Mouse (Mus musculus): ENCODE measurements around the gene Uqcc2. TPM values are rescaled to one million over a fixed set of nuclear protein-coding genes. Genes with fewer than 3 reads are reported as not detected.

The Uqcc2 gene
- polyA plus RNA-seq, 1 experiment from 2014 or later: 372 TPM

DNA sequence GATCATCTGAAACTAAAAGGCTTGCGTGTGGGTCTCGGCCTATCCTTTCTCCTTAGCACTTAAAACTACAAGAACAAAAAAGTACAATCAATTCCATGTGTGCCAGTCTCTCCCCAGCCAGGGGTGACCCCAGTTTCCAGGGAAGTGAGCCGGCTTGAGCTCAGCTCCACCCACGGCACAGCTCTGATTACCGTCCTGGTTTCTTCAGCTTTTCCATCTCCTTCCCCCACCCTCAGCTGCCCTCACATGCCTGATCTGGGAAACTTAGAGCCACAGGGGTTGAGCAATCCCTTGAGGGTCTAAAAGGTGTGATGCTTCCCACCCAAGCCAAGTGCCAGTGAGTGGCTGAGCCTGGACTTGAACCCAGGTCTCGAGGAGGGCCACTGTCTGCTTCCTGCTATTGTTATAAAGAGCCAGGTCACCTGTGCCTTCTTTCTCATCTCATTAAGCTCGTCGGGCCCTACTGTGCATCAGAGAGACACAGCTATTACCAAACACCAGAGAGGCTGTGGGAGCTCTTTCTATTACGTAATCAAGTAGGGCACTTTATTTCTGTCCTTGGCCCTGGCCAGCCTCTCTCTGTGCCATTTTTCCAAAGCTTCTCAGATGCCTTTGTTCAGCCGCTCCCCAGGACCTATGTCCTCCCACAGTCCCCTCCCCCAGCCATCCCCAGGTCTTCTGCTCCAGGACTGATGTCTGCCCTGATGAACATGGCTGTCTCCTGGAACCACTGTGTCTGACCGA is 36.4 kb upstream of the Uqcc2 start:
- peaks cover under 1% of the 10 kb centered on the region; the same call in 1 of the 2 replicates for H3K4me1 ChIP-seq
- 78% methylated on average over 11 of the region's 11 CpGs for WGBS
- H3K4me3 ChIP-seq: no peak overlapping the region
- H3K4me2 ChIP-seq: no peak overlapping the region
- H3K9ac ChIP-seq: no peak overlapping the region
- H3K9me3 ChIP-seq: no peaks in the 10 kb centered on the region
- no peaks in the 10 kb centered on the region for H3K27me3 ChIP-seq (replicated peaks)
- no peak overlapping the region for H3K27ac ChIP-seq
- H3K36me3 ChIP-seq (replicated peaks): no peaks in the 10 kb centered on the region
- ATAC-seq (replicated peaks): no peak

DNA sequence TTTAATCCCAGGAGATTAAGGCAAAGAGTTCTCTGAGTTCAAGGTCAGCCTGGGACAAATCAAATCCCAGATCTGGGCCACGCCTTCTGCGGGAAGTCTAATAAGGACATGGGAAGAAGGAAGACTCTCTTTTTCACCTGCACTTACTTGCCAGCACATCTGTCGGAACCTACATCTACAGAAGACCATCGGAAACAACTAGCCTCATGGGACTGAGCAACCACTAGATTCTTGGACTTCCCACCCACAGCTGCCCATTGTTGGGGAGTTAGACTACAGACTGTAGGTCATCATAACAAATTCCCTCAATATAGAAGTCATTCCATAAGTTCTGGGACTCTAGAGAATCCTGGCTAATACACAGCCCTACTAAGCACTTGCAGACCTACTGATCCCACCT is 34.9 kb upstream of the Uqcc2 start:
- no peaks in the 10 kb centered on the region for H3K36me3 ChIP-seq (replicated peaks)
- no peak for ATAC-seq (replicated peaks)
- H3K27me3 ChIP-seq (replicated peaks): no peaks in the 10 kb centered on the region
- H3K9me3 ChIP-seq: no peaks in the 10 kb centered on the region
- H3K4me2 ChIP-seq: no peak overlapping the region
- H3K4me3 ChIP-seq: no peak overlapping the region
- WGBS: 96% methylated on average over 4 of the region's 4 CpGs
- H3K9ac ChIP-seq: no peak overlapping the region
- no peak overlapping the region for H3K27ac ChIP-seq
- H3K4me1 ChIP-seq: no peaks in the 10 kb centered on the region

DNA sequence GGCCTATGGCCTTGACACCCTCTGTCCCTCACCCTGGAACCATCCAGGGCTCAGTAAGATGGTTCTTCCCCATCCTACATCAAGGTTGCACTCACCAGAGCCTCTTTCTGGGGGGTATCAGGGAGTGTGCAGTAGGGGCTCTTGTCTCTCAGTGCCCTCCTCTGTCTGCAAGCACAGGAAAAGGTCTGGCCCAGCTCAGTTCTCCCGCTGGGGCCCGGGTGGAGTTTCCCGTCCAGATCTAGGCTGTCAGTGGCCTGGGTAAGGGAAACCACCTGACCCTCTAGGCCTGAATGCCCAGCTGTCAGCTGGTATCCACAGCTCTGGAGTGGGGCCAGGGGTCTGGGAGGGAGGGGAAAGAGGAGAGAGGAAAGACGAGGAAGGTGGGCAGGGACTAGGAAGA is 33.8 kb upstream of the Uqcc2 start, which contains the start of gene Ip6k3:
TSS of gene Ip6k3 (minus strand) at position 251 of the 400 bp plus-strand sequence.
- Histone ChIP-seq H3K4me1 (no peaks in the 10 kb centered on the region), H3K4me3 (no peak within 1 kb of the TSS), H3K36me3 (replicated peaks) (no peaks in the 10 kb centered on the region), H3K27ac (no peak within 1 kb of the TSS), H3K9me3 (no peaks in the 10 kb centered on the region), H3K9ac (no peak within 1 kb of the TSS), H3K27me3 (replicated peaks) (no peaks in the 10 kb centered on the region), H3K4me2 (no peak within 1 kb of the TSS)
- ATAC-seq (replicated peaks): no peak
- 57% methylated on average over 4 of the region's 4 CpGs for WGBS

DNA sequence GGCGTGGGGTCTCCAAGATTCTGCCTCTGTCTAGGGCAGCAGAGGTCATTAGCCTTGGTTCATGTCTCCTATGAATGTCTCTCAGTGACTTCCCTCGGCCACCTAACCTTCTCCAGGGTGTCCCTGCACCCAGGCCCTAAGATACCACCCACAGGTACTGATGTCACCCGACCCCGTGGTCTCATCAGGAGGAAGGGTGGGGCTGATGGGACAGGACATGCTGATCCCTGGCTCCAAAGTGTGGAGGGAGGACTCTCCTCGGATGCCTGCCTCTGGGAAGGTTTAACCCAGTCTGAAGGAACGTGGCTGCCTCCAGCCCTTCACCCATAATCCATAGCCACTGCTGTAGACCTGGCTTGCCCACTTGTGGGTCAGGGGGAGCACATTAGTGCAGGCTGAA is 33.2 kb upstream of the Uqcc2 start:
- no peaks in the 10 kb centered on the region for H3K27me3 ChIP-seq (replicated peaks)
- H3K4me3 ChIP-seq: no peak overlapping the region
- no peaks in the 10 kb centered on the region for H3K9me3 ChIP-seq
- ATAC-seq (replicated peaks): no peak
- H3K36me3 ChIP-seq (replicated peaks): no peaks in the 10 kb centered on the region
- H3K9ac ChIP-seq: no peak overlapping the region
- H3K4me1 ChIP-seq: no peaks in the 10 kb centered on the region
- no peak overlapping the region for H3K4me2 ChIP-seq
- H3K27ac ChIP-seq: no peak overlapping the region
- WGBS: 86% methylated on average over 6 of the region's 6 CpGs

DNA sequence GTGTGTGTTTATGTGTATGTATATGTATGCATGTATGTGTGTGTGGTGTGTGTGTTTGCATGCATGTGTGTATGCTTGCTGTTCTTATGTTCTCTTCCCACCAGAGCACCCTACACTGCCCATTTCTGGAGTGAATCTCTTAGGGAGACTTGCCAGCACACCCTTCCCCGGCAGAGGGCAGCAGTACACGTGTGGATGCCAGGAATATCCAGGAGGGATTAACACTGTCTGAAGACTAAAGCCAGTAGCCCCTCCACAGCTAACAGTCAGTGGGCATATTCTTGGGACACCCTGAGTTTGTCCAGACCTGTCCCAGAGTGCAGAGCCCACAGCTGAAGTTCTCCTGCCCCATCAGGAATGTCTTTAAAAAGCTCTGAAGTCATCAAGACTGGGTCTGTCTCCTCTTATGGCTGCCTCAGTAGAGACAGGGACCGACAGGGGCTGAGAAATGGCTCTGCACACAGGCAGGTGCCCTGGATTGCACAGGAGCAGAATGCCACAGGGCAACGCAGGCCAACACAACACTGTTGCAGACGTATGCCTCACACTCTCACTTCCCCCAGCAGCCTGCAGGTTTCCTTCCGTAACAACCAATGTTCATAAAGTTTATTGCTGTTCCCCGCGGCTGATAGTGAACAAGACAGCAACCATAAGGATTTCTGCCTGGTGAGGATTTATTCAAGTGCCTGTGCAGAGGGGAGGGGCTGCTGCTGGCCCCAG is 31.5 kb upstream of the Uqcc2 start:
- Histone ChIP-seq H3K36me3 (replicated peaks) (no peaks in the 10 kb centered on the region), H3K4me3 (no peak overlapping the region), H3K9ac (no peak overlapping the region), H3K4me2 (no peak overlapping the region), H3K27me3 (replicated peaks) (no peaks in the 10 kb centered on the region), H3K9me3 (no peaks in the 10 kb centered on the region), H3K4me1 (no peaks in the 10 kb centered on the region), H3K27ac (no peak overlapping the region)
- ATAC-seq (replicated peaks): 0 out of 2 replicates have a peak, but pooled peaks have one; percentile 27
- 74% methylated on average over 8 of the region's 8 CpGs for WGBS

DNA sequence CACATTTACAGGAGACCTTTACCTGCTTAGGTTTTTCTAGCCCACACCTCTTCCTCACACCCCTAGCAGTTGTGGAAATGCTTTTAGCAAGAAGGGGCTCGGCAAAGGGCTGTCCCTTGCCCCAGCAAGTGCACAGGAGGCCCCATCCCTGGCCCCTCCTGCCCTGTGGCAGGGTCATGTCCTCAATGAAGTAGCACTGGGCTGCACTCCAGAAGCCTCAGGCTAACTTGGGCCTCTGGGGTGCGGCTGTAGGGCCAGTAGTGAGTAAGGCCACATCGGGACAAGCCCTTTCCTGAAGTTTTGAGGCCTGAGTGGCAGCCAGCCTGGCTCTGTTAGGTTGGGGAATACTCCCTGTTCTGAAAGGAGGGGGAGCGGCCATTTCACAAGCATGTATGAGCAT is 27.2 kb upstream of the Uqcc2 start:
- Histone ChIP-seq H3K4me2 (no peak overlapping the region), H3K4me1 (no peaks in the 10 kb centered on the region), H3K36me3 (replicated peaks) (no peaks in the 10 kb centered on the region), H3K9ac (no peak overlapping the region), H3K4me3 (no peak overlapping the region), H3K27me3 (replicated peaks) (no peaks in the 10 kb centered on the region), H3K27ac (no peak overlapping the region), H3K9me3 (no peaks in the 10 kb centered on the region)
- ATAC-seq (replicated peaks): no peak
- 88% methylated on average over 4 of the region's 4 CpGs for WGBS

DNA sequence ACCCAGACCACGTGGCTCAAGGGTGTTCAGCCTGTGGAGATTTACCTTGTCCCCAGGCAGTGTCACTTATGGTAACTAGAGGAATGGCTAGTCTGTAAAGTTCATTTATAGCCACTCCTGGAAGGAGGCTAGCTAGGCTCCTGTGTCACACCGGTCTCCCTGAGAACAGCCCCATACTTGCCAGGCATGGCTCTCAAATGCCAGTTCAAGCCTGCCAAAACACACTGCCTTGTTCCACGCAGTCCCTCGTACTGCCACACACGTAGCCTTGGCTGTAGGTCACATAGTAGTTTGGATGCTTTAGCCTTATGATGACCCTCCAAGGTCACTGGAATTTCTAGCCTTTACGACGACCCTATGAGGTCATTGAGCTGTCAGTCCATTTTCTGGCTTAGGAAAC is 25.5 kb upstream of the Uqcc2 start:
- Histone ChIP-seq H3K36me3 (replicated peaks) (no peaks in the 10 kb centered on the region), H3K27ac (no peak overlapping the region), H3K27me3 (replicated peaks) (no peaks in the 10 kb centered on the region), H3K9me3 (no peaks in the 10 kb centered on the region), H3K9ac (no peak overlapping the region), H3K4me2 (no peak overlapping the region), H3K4me3 (no peak overlapping the region), H3K4me1 (no peaks in the 10 kb centered on the region; the same call in 1 of the 2 replicates)
- WGBS: 79% methylated on average over 7 of the region's 7 CpGs
- ATAC-seq (replicated peaks): no peak

DNA sequence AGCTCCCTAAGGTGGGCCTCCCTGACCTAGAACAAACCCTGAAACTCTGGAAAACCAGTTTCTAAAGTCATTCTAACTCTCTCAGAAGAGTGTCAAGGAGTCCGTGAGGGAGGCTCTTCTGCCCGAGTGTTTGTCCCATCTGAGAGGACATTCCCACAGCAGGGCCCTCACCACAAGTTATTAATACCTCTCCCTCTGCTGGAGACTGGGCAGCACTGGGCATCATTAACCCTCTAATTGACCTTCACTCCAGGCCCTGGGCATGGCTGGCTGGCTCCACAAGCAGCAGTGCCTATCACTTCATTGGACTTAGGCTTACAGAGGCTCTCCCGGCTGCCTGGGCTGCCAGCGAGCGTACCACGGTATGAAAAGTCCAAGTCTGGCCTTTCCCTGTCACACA is 24.7 kb upstream of the Uqcc2 start:
- H3K9ac ChIP-seq: no peak overlapping the region
- no peak for ATAC-seq (replicated peaks)
- no peaks in the 10 kb centered on the region for H3K27me3 ChIP-seq (replicated peaks)
- H3K9me3 ChIP-seq: no peaks in the 10 kb centered on the region
- peaks cover 4% of the 10 kb centered on the region; the same call in 1 of the 2 replicates for H3K4me1 ChIP-seq
- H3K4me2 ChIP-seq: no peak overlapping the region
- WGBS: 93% methylated on average over 6 of the region's 6 CpGs
- H3K27ac ChIP-seq: no peak overlapping the region
- no peak overlapping the region for H3K4me3 ChIP-seq
- no peaks in the 10 kb centered on the region for H3K36me3 ChIP-seq (replicated peaks)

DNA sequence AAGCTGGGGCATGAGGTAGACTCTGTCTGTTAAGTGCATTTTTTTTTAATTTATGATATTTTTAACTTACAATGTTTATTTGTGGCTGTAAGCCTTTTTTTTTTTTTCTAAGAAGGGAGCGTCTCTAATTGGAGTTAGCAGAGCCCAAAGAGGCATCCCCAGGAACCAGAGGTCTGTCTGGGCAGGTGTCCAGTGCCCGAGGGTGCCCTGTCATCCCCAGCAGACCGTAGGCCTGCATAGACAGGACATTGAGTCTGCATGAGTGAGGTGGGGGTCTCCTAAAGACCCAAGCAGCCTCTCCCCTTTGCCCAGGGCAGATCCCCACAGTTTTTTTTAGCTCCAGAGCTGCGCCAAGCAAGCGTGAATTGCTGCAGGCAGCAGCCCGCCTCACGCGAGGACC is 22.0 kb upstream of the Uqcc2 start:
- Histone ChIP-seq H3K9me3 (no peaks in the 10 kb centered on the region), H3K27me3 (replicated peaks) (no peaks in the 10 kb centered on the region), H3K4me1 (peaks cover 6% of the 10 kb centered on the region; the same call in 1 of the 2 replicates), H3K36me3 (replicated peaks) (no peaks in the 10 kb centered on the region), H3K27ac (no peak overlapping the region), H3K4me2 (no peak overlapping the region), H3K4me3 (no peak overlapping the region), H3K9ac (no peak overlapping the region)
- WGBS: 68% methylated on average over 8 of the region's 8 CpGs
- no peak for ATAC-seq (replicated peaks)

DNA sequence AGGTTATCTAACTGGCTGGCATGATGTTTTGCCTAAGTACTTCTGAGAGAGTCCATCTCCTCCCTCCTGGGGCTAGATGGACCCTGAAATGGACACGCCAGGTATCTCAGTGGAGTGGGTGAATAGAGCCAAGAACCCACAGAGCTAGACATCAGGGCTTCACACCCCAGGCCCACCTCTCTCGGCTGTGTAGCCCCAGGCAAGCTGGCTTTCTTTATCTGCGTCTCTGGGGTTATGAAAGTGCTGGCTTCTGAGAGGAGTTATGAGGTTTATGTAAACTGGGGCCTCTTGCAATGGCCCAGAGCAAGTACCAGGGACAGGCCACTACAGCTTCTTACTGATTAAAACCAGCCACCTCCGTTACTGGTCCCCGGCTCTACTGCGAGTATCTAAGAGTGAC is 21.2 kb upstream of the Uqcc2 start:
- no peak overlapping the region for H3K27ac ChIP-seq
- ATAC-seq (replicated peaks): no peak

DNA sequence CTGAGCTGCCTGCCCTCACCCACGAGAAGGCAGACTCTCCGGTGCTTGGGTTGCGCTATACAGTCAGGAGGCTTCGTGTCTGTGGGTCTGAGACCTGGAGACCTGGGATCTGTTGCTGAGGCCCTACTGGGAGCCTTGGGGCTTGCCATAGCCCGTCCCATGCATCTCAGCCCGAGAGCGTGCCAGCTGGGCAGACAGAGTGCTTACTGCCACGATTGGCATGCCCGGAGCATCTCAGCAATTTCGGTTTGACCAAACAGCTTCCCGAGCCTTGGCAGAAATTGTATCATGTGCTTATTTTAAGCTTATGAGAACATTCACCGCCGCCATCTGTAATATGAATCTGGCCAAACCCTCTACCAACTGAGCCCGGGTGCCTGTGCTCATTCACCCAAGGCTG is 20.5 kb upstream of the Uqcc2 start:
- Histone ChIP-seq H3K9ac (no peak overlapping the region), H3K27me3 (replicated peaks) (no peaks in the 10 kb centered on the region), H3K36me3 (replicated peaks) (no peaks in the 10 kb centered on the region), H3K9me3 (no peaks in the 10 kb centered on the region), H3K4me1 (peaks cover 9% of the 10 kb centered on the region), H3K4me3 (no peak overlapping the region), H3K4me2 (no peak overlapping the region), H3K27ac (no peak overlapping the region)
- no peak for ATAC-seq (replicated peaks)
- WGBS: 87% methylated on average over 14 of the region's 14 CpGs

More for the DNA sequence above, 21.2 kb upstream of the Uqcc2 start:
- Histone ChIP-seq H3K9me3 (no peaks in the 10 kb centered on the region), H3K4me2 (no peak overlapping the region), H3K36me3 (replicated peaks) (no peaks in the 10 kb centered on the region), H3K4me3 (no peak overlapping the region), H3K4me1 (peaks cover 6% of the 10 kb centered on the region; the same call in 1 of the 2 replicates), H3K27me3 (replicated peaks) (no peaks in the 10 kb centered on the region), H3K9ac (no peak overlapping the region)
- WGBS: 77% methylated on average over 6 of the region's 6 CpGs

DNA sequence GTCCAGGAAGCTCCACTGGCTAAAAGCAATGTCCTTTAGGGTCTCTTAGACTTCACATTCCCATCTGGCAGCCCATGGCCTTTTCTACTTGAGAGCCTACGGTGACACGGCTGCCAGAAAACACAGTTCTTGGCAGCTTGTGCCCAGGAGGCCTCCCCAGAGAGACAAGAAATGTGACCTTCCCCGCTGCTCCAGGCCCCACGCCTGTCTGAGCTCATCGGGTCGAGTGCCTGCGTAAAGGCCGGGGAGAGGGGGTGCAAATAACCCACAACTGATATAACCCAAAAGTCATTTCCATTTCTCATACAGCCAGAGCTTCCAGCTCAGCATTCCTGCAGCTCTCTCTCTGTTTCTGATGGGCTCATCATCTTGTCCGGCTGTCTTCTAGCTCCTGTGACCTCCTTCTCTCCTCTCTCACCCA is 20.1 kb upstream of the Uqcc2 start:
- no peak for ATAC-seq (replicated peaks)
- H3K27ac ChIP-seq: no peak overlapping the region
- 51% methylated on average over 9 of the region's 9 CpGs for WGBS

More for the DNA sequence above, 20.1 kb upstream of the Uqcc2 start:
- Histone ChIP-seq H3K9me3 (no peaks in the 10 kb centered on the region), H3K36me3 (replicated peaks) (no peaks in the 10 kb centered on the region), H3K9ac (no peak overlapping the region), H3K4me2 (no peak overlapping the region), H3K4me1 (peaks cover 14% of the 10 kb centered on the region), H3K4me3 (no peak overlapping the region), H3K27me3 (replicated peaks) (no peaks in the 10 kb centered on the region)
